Mouse (Mus musculus) kidney, adult 11 months (tissue): ENCODE measurements around the gene Ucn3.
"Not testable (repeated sequence)": the region's sequence is repeated elsewhere in the genome, so short reads cannot be mapped to it uniquely, and the experiment has no call there.

Experiments
- DNase-seq: peaks from one replicate; pipeline ENCODE4 v3.0.0; 2022

Gene Ucn3

DNA sequence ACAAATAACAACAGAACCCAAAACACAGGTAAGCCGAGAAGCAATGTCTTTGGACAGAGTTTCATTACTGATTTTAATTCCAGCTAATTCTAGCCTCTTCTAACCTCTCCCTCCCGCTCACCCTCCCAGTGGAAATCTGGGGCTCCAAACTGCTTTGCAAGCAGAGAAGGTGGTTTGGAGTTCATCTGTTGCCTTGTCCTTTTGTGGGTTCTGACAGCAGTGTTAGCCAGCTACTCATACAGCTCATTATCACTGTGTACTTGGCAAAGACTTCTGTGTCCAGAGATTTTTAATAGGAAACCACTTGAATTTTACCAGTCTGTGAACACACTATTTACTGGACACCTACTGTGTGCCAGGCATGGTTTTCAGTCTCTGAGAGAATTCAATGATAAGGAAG is at the start of gene Ucn3:
Ucn3 (minus strand) TSS at position 101 of the 400 bp plus-strand sequence.
- no peak for DNase-seq

GRCm38 (mm10) chr13:3992081-3992480 is 46.9 kb upstream of the Ucn3 start:
- DNase-seq: no peak

DNA sequence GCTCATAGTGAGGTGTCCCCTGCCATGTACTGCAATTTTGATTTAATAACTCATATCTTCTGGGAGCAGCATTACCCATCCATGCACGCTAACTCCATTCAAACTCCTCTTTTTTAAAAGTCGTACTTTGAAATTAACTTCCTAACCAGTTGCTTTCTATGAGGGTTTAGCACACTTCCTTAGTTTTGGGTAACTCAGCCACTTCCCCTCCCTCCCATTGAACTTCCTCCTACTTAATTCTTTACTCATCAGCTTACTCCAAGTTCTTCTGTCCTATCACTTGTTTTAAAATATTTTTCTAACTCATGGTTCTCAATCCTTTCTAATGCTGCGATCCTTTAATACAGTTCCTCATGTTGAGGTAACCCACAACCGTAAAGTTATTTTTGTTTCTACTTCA is 23.7 kb upstream of the Ucn3 start:
- no peak for DNase-seq

- no peak for DNase-seq
Observed at GRCm38 (mm10) chr13:3951198-3951914, 6.2 kb upstream of the Ucn3 start.

DNA sequence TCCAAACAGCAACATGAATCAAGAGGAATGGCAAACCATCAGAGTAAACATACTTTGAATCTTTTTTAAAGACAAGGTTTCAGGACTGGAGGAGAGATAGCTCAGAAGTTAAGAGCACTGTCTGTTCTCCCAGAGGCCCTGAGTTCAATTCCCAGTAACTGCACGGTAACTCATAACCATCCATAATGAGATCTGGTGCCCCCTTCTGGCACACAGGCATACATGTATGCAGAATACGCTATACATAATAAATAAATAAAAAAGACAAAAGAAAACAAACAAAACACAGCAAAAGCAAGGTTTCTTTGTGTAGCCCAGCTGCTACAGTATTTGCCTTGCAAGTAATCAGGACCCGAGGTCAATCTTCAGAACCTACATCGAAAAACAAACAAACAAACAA is 4.3 kb upstream of the Ucn3 start:
- no peak for DNase-seq

- no peak for DNase-seq
Observed at GRCm38 (mm10) chr13:3947267-3947666, 2.1 kb upstream of the Ucn3 start.

DNA sequence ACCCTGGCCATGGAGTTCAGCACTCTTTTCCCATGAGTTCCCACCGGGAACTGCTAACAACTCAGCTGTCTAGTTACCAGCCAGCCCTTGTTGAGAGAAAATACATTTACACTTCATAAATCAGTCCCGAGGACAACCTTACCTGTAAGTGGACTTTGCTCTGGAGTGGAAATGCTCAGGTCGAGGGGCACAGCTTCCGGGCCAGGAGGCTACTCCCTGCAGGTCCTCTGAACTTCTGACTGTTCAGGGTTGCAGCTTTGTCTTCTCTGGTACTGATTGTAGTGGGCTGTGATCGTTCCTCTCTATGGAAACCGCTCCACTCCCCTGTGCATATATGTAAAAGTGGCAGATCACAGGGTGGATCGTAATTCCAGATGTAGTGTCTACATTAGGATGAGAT is 450 bp downstream of the Ucn3 start:
- DNase-seq: no peak

DNA sequence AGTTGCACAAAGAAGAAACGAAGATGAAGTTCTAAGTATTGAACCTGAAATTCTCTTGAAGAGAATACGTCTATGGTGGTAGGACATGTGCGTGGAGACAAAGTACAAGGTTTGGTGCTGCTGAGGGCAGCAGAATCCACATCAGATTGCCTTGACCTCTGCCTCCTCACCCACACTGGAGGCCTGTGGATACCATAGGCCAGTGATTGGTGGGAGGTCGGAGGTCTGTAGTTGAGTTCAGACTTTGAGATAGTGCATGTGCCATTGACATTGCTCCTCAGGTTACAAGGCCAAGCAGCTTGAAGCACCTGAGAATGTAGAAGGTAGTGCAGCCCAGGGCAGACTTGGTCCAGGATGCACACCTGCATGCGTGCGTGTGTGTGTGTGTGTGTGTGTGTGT is 19.1 kb downstream of the Ucn3 start:
- DNase-seq: no peak

DNA sequence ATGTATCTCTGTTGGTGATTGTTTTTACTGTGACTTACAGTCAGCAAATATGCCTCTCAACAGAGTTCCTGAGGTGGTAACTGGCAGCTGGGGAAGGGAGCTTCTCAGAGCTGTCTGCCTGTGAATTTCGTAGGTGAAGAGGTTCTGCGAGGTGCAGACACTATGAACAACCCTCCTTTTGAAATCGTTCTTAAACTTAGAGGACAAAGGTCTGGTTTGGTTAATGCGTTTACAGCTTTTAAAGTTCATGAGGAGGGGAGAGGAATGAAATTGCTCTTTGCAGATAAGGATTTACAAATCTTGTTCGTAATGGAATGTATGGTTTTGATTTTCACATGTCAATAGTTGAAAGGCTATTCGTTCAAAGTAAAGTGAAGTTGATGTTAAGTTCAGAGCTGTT is 19.5 kb downstream of the Ucn3 start:
- no peak for DNase-seq

DNA sequence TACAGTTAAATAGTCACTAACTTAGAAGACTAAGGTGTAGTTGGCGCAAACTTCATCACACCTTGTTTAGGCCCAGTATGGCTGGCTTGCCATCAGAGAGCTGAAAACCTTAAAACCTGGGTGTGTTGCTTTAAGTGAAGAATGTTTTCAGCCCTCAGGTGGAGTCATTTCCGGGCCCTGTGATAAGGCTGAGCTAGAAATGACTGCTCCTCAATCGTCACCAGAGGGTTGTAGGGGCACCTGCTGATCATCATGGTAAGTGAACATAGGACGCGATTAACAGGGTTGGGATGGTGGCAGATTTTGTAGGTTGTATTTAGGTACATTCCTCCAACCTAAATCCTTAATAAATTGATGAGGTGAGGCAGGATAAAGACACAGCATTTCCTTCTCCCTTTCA is 20.7 kb downstream of the Ucn3 start:
- DNase-seq: no peak

DNA sequence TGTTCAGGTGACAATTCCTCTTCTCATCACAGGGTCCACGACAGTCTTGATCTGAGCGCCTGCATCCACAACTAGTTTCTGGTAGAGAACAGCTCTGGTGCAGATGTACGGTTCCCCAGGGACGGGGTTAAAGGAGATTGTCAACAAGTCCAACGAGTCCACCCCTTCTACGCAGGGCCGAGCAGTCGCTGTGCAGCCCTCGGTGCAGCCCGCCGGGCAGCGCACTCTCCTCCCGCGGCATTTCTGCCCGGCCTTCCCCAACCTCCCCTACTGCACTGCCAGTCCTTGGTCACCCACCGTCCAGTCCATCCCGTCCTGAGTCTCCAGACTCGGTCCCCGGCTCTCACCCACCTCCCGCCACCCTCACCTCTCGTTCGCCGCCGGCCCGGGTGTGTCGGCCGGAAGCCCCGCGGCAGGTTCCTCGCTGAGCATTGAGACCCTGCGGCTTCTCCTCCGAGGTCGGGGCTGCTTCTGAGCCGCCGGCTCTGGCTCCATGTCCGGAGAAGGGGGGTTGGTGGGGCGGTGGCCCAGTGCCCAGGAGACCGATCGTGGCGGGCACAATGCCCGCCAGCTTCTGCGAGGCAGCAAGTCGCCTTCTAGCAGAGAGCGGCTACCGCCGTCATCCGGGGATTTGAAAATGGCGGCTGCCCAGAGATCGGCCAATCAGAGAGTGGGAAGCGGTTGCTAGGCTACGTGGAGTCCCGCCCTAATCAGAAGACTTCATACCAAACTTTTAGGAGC is 27.4 kb downstream of the Ucn3 start, which contains the start of the genes Net1 and Tubal3:
Net1 (minus strand) TSS at position 650 of the 741 bp plus-strand sequence.
Tubal3 (plus strand) TSS at position 704 of the 741 bp plus-strand sequence.
- peak; percentile 81 for DNase-seq

- DNase-seq: no peak
Observed at GRCm38 (mm10) chr13:3913504-3913903, 31.6 kb downstream of the Ucn3 start.

- no peak for DNase-seq
Observed at GRCm38 (mm10) chr13:3910356-3910755, 34.8 kb downstream of the Ucn3 start.

- DNase-seq: no peak
Observed at GRCm38 (mm10) chr13:3908262-3908661, 36.9 kb downstream of the Ucn3 start.

GRCm38 (mm10) chr13:3907151-3907696 is 37.9 kb downstream of the Ucn3 start:
- DNase-seq: no peak

GRCm38 (mm10) chr13:3899301-3899700 is 45.8 kb downstream of the Ucn3 start:
- DNase-seq: no peak

GRCm38 (mm10) chr13:3898202-3898601 is 46.9 kb downstream of the Ucn3 start:
- DNase-seq: not testable (repeated sequence)

DNA sequence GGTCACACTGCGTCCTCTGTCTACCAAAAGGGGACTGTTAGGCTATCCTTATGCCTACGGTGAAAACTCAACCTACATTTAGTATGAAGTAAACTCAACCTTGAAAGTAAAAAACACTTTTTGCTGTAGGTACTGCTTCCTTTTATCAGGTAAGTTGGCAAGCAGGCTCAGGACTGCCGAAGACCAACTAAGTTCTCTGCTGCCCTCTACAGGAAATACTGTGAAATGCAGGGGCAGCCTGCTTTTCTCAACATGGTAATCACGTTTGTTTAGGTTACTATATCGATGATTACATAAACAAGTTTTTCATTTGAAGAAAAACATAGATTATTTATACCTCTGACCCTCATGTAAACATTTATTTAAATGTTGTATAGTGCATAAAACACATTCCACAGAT is 48.2 kb downstream of the Ucn3 start:
- DNase-seq: peak; percentile 70

DNA sequence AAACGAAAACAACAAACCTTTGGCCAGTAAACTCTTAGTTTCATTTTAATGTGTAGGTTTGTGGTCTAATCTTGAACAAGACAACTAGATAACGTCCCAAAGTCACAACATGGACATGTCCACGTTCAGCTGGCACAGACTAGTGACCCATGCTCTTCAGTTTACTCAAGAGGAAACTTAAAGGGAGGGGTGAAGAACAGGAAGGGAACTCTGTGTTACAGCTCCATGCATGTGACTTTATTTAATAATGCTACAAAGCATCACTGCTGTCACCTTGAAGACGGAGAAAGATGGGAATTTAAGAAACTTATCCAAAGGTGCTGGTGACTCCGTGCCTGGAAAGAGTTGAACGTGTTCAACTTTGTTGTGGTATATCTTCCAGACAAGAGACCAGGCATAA is 49.1 kb downstream of the Ucn3 start:
- no peak for DNase-seq

DNA sequence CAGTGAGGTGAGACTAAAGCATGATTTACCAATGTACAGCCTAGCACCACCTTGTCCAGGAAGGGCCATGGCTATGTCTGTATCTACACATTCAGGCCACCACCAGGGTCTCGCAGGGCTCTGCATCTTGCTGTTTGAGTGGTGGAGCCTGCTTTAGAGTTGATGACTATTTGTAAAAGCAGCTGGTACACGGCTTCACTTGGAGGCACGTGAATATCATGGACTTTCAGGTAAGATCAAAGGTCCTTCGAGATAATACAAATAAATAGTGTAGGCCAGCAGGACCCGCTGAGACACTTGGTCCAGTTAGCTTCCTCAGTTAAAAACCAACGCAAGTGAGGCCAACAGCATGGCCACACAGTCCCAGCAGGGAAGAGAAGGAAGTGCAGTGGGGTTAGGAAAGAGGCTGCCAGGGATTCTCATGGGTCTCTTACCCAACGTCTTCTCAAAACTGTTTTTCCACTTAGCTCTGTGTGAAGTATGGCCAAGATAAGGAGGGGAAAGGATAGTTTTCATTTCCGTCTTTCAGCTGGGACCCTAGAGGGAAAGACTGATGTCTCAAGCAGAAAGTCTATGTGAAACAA is 49.7 kb downstream of the Ucn3 start:
- no peak for DNase-seq

GRCm38 (mm10) chr13:3894549-3894948 is 50.6 kb downstream of the Ucn3 start:
- DNase-seq: peak; percentile 34

GRCm38 (mm10) chr13:3893126-3893734 is 51.9 kb downstream of the Ucn3 start:
- DNase-seq: peak; percentile 93

DNA sequence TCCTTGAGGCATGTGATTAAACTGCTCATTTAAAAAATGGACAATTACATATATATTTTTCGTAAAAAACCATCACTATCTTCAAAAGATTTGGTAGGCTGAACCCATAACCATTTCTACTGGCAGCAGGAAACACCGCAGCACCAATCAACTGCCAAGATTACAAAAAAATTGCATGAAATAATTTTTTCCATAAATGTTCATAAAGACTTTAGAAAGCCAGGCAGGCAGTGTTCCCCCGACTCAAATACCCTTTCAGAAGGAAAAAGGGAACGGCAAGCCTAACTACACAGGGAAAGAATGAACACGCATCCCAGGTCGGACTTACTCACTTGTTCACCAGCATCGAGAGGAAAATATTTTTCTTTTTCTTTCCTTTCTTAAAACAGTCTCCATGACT is 52.5 kb downstream of the Ucn3 start:
- no peak for DNase-seq
